Mouse (Mus musculus) E14TG2a.4 (cell line): ENCODE measurements around the gene Eps15.

Source experiments
- CTCF ChIP-seq: conservative IDR thresholded peaks from 2 replicates; pipeline ENCODE4 v1.5.1; 2014; ENCODE audit warnings: low read length
- NANOG ChIP-seq: IDR thresholded peaks from 2 replicates; pipeline ENCODE4 v1.6.1; 2014; ENCODE audit warnings: borderline replicate concordance, low read length, mixed read lengths

- TF ChIP-seq CTCF (no peak), NANOG (no peak)
Observed at GRCm38 (mm10) chr4:109423438-109423837, 143.4 kb downstream of the Eps15 start.
